Mouse (Mus musculus): ENCODE measurements around the gene Ugt1a8. TPM values are rescaled to one million over a fixed set of nuclear protein-coding genes. Genes with fewer than 3 reads are reported as not detected.

Ugt1a8 gene
- polyA plus RNA-seq, 1 experiment from 2014 or later, result not detected

- no peaks in the 10 kb centered on the region for H3K4me1 ChIP-seq (ENCODE audit: control insufficient read depth in 2 of 2, insufficient read depth in 2 of 2, low read length in 2 of 2)
- no peak overlapping the region for H3K27ac ChIP-seq (replicated peaks in 1 of 2; ENCODE audit: control insufficient read depth in 1 of 2, insufficient read depth in 1 of 2, low read depth in 2 of 2, low read length in 2 of 2)
- H3K4me3 ChIP-seq (ENCODE audit: control insufficient read depth in 1 of 2, insufficient read depth in 1 of 2, low read depth in 1 of 2, low read length in 2 of 2), result no peak overlapping the region
- no peaks in the 10 kb centered on the region for H3K36me3 ChIP-seq (ENCODE audit: control insufficient read depth, insufficient read depth, low read length)
- ATAC-seq (ENCODE audit: insufficient number of reproducible peaks, insufficient read depth, low FRiP score, low read depth), result no peak
- H3K9ac ChIP-seq (ENCODE audit: low read length), result no peak overlapping the region
- no peak overlapping the region for H3K4me2 ChIP-seq (ENCODE audit: low read length)
- 61% methylated on average over 6 of the region's 6 CpGs for WGBS
- H3K9me3 ChIP-seq (ENCODE audit: control insufficient read depth, low read length), result peaks cover 82% of the 10 kb centered on the region
- H3K27me3 ChIP-seq (ENCODE audit: control insufficient read depth, insufficient read depth, low read length), result no peaks in the 10 kb centered on the region
These were observed 165.9 kb downstream of the Ugt1a8 start for GRCm38 (mm10) chr1:88253540-88253939.

GRCm38 (mm10) chr1:88254793-88255465 lies 167.3 kb downstream of the Ugt1a8 start:
- no peak overlapping the region for H3K27ac ChIP-seq (replicated peaks in 1 of 2; ENCODE audit: control insufficient read depth in 1 of 2, insufficient read depth in 1 of 2, low read depth in 2 of 2, low read length in 2 of 2)
- no peaks in the 10 kb centered on the region for H3K36me3 ChIP-seq (ENCODE audit: control insufficient read depth, insufficient read depth, low read length)
- H3K27me3 ChIP-seq (ENCODE audit: control insufficient read depth, insufficient read depth, low read length), result no peaks in the 10 kb centered on the region
- ATAC-seq (ENCODE audit: insufficient number of reproducible peaks, insufficient read depth, low FRiP score, low read depth), result peak; percentile 1; the same call in 1 of the 2 replicates
- H3K4me1 ChIP-seq (ENCODE audit: control insufficient read depth in 2 of 2, insufficient read depth in 2 of 2, low read length in 2 of 2), result peaks cover 6 to 7% of the 10 kb centered on the region in 2 experiments
- H3K9ac ChIP-seq (ENCODE audit: low read length), result no peak overlapping the region
- no peak overlapping the region for H3K4me2 ChIP-seq (ENCODE audit: low read length)
- H3K4me3 ChIP-seq (ENCODE audit: control insufficient read depth in 1 of 2, insufficient read depth in 1 of 2, low read depth in 1 of 2, low read length in 2 of 2), result no peak overlapping the region
- peaks cover 68% of the 10 kb centered on the region for H3K9me3 ChIP-seq (ENCODE audit: control insufficient read depth, low read length)
- WGBS, result 76% methylated on average over 12 of the region's 12 CpGs

- Histone ChIP-seq H3K4me3 (ENCODE audit: control insufficient read depth in 1 of 2, insufficient read depth in 1 of 2, low read depth in 1 of 2, low read length in 2 of 2) (no peak overlapping the region), H3K36me3 (ENCODE audit: control insufficient read depth, insufficient read depth, low read length) (peaks cover 5% of the 10 kb centered on the region; the same call in 1 of the 2 replicates), H3K4me1 (ENCODE audit: control insufficient read depth in 2 of 2, insufficient read depth in 2 of 2, low read length in 2 of 2) (peaks cover 6 to 7% of the 10 kb centered on the region in 2 experiments), H3K27me3 (ENCODE audit: control insufficient read depth, insufficient read depth, low read length) (no peaks in the 10 kb centered on the region), H3K4me2 (ENCODE audit: low read length) (no peak overlapping the region), H3K9ac (ENCODE audit: low read length) (no peak overlapping the region), H3K27ac (replicated peaks in 1 of 2; ENCODE audit: control insufficient read depth in 1 of 2, insufficient read depth in 1 of 2, low read depth in 2 of 2, low read length in 2 of 2) (no peak overlapping the region), H3K9me3 (ENCODE audit: control insufficient read depth, low read length) (peaks cover 63% of the 10 kb centered on the region)
- peak; percentile 0; the same call in 1 of the 2 replicates for ATAC-seq (ENCODE audit: insufficient number of reproducible peaks, insufficient read depth, low FRiP score, low read depth)
- 54% methylated on average over 2 of the region's 2 CpGs for WGBS
These were observed 167.8 kb downstream of the Ugt1a8 start for GRCm38 (mm10) chr1:88255466-88255857.

DNA sequence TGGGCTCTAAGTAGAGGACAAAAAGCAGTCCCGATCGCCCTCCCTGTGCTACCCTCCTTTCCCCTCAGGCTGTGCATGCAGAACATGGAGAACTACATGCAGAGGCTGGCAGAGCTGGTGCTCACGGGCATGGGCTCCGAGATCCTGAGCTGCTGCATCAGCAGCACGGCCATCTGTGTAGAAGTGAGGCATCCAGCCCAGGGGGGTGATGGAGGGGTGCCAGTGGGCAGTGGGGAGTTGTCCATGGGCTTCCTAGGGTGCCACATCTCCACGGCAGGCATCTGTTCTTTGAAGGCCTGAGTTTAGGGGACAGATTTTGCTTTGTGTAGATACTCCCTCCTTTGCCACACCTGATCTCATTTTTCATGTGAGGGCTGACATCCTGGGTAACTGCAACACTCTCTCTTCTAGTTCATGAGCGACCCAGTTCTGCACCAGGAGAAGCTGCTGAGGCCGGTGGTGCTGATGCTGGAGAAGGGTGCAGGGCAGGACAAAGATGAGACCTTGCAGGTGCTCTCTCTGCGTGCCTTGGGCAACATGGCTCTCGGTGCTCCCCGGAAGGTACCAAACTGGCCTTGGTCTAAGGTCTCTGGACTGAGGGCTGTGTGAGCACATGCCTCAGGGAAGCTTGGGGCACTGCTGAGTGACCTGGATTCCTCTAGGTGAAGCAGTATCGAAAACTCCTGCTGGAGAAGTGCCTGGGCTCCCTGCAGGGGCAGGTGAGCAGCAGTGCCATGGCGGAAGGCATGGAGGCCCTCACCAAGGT lies 168.6 kb downstream of the Ugt1a8 start:
- 74% methylated on average over 13 of the region's 13 CpGs for WGBS
- Histone ChIP-seq H3K36me3 (ENCODE audit: control insufficient read depth, insufficient read depth, low read length) (peaks cover 12% of the 10 kb centered on the region), H3K4me3 (ENCODE audit: control insufficient read depth in 1 of 2, insufficient read depth in 1 of 2, low read depth in 1 of 2, low read length in 2 of 2) (no peak overlapping the region), H3K27ac (replicated peaks in 1 of 2; ENCODE audit: control insufficient read depth in 1 of 2, insufficient read depth in 1 of 2, low read depth in 2 of 2, low read length in 2 of 2) (no peak overlapping the region), H3K9ac (ENCODE audit: low read length) (no peak overlapping the region), H3K4me1 (ENCODE audit: control insufficient read depth in 2 of 2, insufficient read depth in 2 of 2, low read length in 2 of 2) (peaks cover 6 to 7% of the 10 kb centered on the region in 2 experiments), H3K9me3 (ENCODE audit: control insufficient read depth, low read length) (peaks cover 56% of the 10 kb centered on the region), H3K27me3 (ENCODE audit: control insufficient read depth, insufficient read depth, low read length) (no peaks in the 10 kb centered on the region), H3K4me2 (ENCODE audit: low read length) (no peak overlapping the region)
- no peak for ATAC-seq (ENCODE audit: insufficient number of reproducible peaks, insufficient read depth, low FRiP score, low read depth)

DNA sequence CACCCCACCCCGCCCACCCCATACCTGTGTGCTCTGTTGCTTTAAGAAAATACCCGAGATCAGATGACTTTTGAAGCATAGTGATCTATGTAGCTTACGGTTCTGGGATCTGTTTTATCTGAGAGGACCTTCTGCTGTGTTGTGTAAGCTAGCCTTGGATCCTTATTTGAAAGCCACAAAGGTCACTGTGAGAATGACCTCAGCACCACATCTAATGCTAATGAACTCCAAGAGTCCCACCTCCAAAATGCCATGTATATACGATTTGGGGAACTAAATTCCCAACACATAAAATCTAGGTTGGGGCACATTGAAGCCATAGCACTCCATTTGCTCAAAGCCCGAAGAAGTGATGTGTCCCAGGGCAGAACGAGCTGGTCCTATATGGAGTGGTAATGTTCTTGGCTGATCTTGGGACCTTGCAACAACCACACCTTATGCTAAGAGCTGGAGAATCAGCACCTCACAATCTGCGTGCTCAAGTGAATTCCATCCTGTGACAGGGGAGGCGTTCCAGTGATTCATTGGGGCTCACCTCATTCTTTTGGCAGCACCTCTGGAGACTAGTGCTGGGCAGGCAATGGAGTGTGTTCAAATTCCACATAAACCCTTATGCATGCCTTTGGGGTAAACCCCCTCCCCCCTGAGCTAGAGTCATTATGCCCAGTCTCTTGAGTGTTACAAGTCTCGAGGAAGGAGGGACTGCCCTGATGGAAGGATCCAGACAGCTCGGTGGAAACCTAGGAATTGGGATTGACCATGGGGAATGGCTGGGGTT lies 169.5 kb downstream of the Ugt1a8 start:
- Histone ChIP-seq H3K36me3 (ENCODE audit: control insufficient read depth, insufficient read depth, low read length) (peaks cover 21% of the 10 kb centered on the region), H3K4me3 (ENCODE audit: control insufficient read depth in 1 of 2, insufficient read depth in 1 of 2, low read depth in 1 of 2, low read length in 2 of 2) (no peak overlapping the region), H3K27ac (replicated peaks in 1 of 2; ENCODE audit: control insufficient read depth in 1 of 2, insufficient read depth in 1 of 2, low read depth in 2 of 2, low read length in 2 of 2) (no peak overlapping the region), H3K4me2 (ENCODE audit: low read length) (no peak overlapping the region), H3K27me3 (ENCODE audit: control insufficient read depth, insufficient read depth, low read length) (no peaks in the 10 kb centered on the region), H3K4me1 (ENCODE audit: control insufficient read depth in 2 of 2, insufficient read depth in 2 of 2, low read length in 2 of 2) (peaks cover 7 to 12% of the 10 kb centered on the region in 2 experiments), H3K9ac (ENCODE audit: low read length) (no peak overlapping the region), H3K9me3 (ENCODE audit: control insufficient read depth, low read length) (peaks cover 50% of the 10 kb centered on the region)
- 71% methylated on average over 10 of the region's 10 CpGs for WGBS
- no peak for ATAC-seq (ENCODE audit: insufficient number of reproducible peaks, insufficient read depth, low FRiP score, low read depth)

DNA sequence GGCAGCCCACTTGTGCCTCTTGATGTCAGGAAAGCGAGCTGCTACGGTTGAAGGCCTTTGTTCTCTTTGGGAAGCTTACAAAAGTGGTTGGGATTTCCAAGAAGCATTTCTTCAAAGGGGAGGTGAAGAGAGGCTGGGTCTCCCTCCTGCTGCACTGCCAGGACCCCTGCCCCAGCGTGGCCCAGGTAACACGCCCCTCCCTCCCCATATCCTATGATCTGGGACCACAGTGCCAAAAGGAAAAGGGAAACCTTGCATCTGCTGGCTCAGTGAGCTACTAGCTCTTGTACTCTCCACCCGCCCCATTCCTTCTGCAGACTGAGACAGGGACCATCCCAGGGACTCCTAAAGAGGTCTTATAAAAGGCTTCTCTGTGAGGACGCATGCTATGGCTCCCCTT lies 170.1 kb downstream of the Ugt1a8 start:
- Histone ChIP-seq H3K36me3 (ENCODE audit: control insufficient read depth, insufficient read depth, low read length) (peaks cover 27% of the 10 kb centered on the region), H3K27ac (replicated peaks in 1 of 2; ENCODE audit: control insufficient read depth in 1 of 2, insufficient read depth in 1 of 2, low read depth in 2 of 2, low read length in 2 of 2) (no peak overlapping the region), H3K27me3 (ENCODE audit: control insufficient read depth, insufficient read depth, low read length) (no peaks in the 10 kb centered on the region), H3K4me1 (ENCODE audit: control insufficient read depth in 2 of 2, insufficient read depth in 2 of 2, low read length in 2 of 2) (peaks cover 7 to 18% of the 10 kb centered on the region in 2 experiments), H3K9me3 (ENCODE audit: control insufficient read depth, low read length) (peaks cover 44% of the 10 kb centered on the region), H3K9ac (ENCODE audit: low read length) (no peak overlapping the region), H3K4me3 (ENCODE audit: control insufficient read depth in 1 of 2, insufficient read depth in 1 of 2, low read depth in 1 of 2, low read length in 2 of 2) (no peak overlapping the region), H3K4me2 (ENCODE audit: low read length) (no peak overlapping the region)
- WGBS, result 76% methylated on average over 6 of the region's 6 CpGs
- ATAC-seq (ENCODE audit: insufficient number of reproducible peaks, insufficient read depth, low FRiP score, low read depth), result no peak

DNA sequence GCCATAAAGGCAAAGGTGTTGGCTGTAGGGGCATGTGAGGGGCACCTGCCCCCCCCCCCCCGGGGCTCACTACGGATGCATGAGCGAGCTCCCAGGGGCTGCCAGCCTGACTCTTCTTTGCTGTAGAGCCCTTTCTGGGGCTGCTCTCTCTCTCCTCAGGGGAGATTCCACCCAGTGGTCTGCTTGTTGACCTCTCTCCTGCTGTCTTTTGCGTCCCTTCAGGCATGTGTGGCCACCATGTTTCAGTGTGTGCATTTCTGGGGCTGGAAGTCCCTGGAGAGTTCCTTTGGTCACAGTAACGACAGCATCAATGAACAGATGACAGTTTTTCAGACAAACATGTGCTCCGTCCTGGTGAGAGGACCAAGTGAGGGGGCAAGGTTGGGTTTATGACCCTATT lies 170.7 kb downstream of the Ugt1a8 start:
- WGBS, result 68% methylated on average over 6 of the region's 6 CpGs
- H3K4me3 ChIP-seq (ENCODE audit: control insufficient read depth in 1 of 2, insufficient read depth in 1 of 2, low read depth in 1 of 2, low read length in 2 of 2), result no peak overlapping the region

More for the DNA sequence above, 170.7 kb downstream of the Ugt1a8 start:
- Histone ChIP-seq H3K4me1 (ENCODE audit: control insufficient read depth in 2 of 2, insufficient read depth in 2 of 2, low read length in 2 of 2) (peaks cover 7 to 22% of the 10 kb centered on the region in 2 experiments), H3K9me3 (ENCODE audit: control insufficient read depth, low read length) (peaks cover 37% of the 10 kb centered on the region), H3K36me3 (ENCODE audit: control insufficient read depth, insufficient read depth, low read length) (peaks cover 34% of the 10 kb centered on the region), H3K27ac (replicated peaks in 1 of 2; ENCODE audit: control insufficient read depth in 1 of 2, insufficient read depth in 1 of 2, low read depth in 2 of 2, low read length in 2 of 2) (no peak overlapping the region), H3K27me3 (ENCODE audit: control insufficient read depth, insufficient read depth, low read length) (no peaks in the 10 kb centered on the region), H3K4me2 (ENCODE audit: low read length) (no peak overlapping the region), H3K9ac (ENCODE audit: low read length) (no peak overlapping the region)
- no peak for ATAC-seq (ENCODE audit: insufficient number of reproducible peaks, insufficient read depth, low FRiP score, low read depth)

Data from heart, embryonic 14.5 days (tissue).